Mouse (Mus musculus): ENCODE data around the gene Nudt19.

- TF ChIP-seq CTCF (IDR thresholded peaks at IDR 0.05; ENCODE audit: low read depth, low read length) (no peak), TAL1 (conservative IDR thresholded peaks at IDR 0.05; ENCODE audit: low read depth, low read length) (no peak)
These were observed 43.4 kb upstream of the Nudt19 start for GRCm38 (mm10) chr7:35599492-35599891.

All from G1E (cell line).